Mouse (Mus musculus): ENCODE measurements at regions not wholly inside any gene's neighbourhood (a gene's known extent, or its start where the extent isn't known, plus 50 kb on each side); places are given as distances from the start of the nearest gene placed in this dataset.

- DNase-seq, result no peak
Measured at GRCm38 (mm10) chr13:72691783-72692729, 63.4 kb downstream of the Irx2 start.

GRCm38 (mm10) chr13:72707469-72707868 lies 78.8 kb downstream of the Irx2 start:
- no peak for DNase-seq

- DNase-seq, result no peak
Measured at GRCm38 (mm10) chr13:72708728-72709127, 80.1 kb downstream of the Irx2 start.

- no peak for DNase-seq
Measured at GRCm38 (mm10) chr13:72710051-72710450, 81.4 kb downstream of the Irx2 start.

- no peak for DNase-seq
Measured at GRCm38 (mm10) chr13:72711136-72711535, 82.5 kb downstream of the Irx2 start.

- no peak for DNase-seq
Measured at GRCm38 (mm10) chr13:72711842-72712330, 83.3 kb downstream of the Irx2 start.

- DNase-seq, result no peak
Measured at GRCm38 (mm10) chr13:72714793-72715192, 86.2 kb downstream of the Irx2 start.

- no peak for DNase-seq
Measured at GRCm38 (mm10) chr13:72715959-72716680, 87.5 kb downstream of the Irx2 start.

- DNase-seq, result no peak
Measured at GRCm38 (mm10) chr13:72727126-72727525, 98.5 kb downstream of the Irx2 start.

- peak; percentile 83 for DNase-seq
Measured at GRCm38 (mm10) chr13:72735916-72736315, 107.3 kb downstream of the Irx2 start.

GRCm38 (mm10) chr13:72736992-72737391 lies 108.4 kb downstream of the Irx2 start:
- DNase-seq, result no peak

- no peak for DNase-seq
Measured at GRCm38 (mm10) chr13:72747187-72747586, 118.6 kb downstream of the Irx2 start.

GRCm38 (mm10) chr13:72755036-72755435 lies 126.4 kb downstream of the Irx2 start:
- peak; percentile 82 for DNase-seq

GRCm38 (mm10) chr13:72762481-72762880 lies 133.9 kb downstream of the Irx2 start:
- DNase-seq, result no peak

- DNase-seq, result no peak
Measured at GRCm38 (mm10) chr13:72763337-72763736, 134.7 kb downstream of the Irx2 start.

- no peak for DNase-seq
Measured at GRCm38 (mm10) chr13:72767306-72767705, 138.7 kb downstream of the Irx2 start.

- DNase-seq, result no peak
Measured at GRCm38 (mm10) chr13:72769007-72769595, 140.5 kb downstream of the Irx2 start.

- DNase-seq, result peak; percentile 48
Measured at GRCm38 (mm10) chr13:72783026-72783726, 154.6 kb downstream of the Irx2 start.

- DNase-seq, result peak; percentile 34
Measured at GRCm38 (mm10) chr13:72783727-72784070, 155.1 kb downstream of the Irx2 start.

GRCm38 (mm10) chr13:72792695-72793094 lies 164.1 kb downstream of the Irx2 start:
- DNase-seq, result no peak

- DNase-seq, result no peak
Measured at GRCm38 (mm10) chr13:72800021-72800420, 171.4 kb downstream of the Irx2 start.

GRCm38 (mm10) chr13:72800546-72800945 lies 171.9 kb downstream of the Irx2 start:
- no peak for DNase-seq

- no peak for DNase-seq
Measured at GRCm38 (mm10) chr13:72803374-72803773, 174.8 kb downstream of the Irx2 start.
